Mouse (Mus musculus) thymus, postnatal 25 days (tissue): ENCODE data around the gene Scarf2.
A peak's percentile ranks its signal among the peaks of the same experiment; 100 is the strongest.

Source experiments
- DNase-seq: peaks from one replicate; pipeline ENCODE4 v3.0.0; 2022

Gene Scarf2

DNA sequence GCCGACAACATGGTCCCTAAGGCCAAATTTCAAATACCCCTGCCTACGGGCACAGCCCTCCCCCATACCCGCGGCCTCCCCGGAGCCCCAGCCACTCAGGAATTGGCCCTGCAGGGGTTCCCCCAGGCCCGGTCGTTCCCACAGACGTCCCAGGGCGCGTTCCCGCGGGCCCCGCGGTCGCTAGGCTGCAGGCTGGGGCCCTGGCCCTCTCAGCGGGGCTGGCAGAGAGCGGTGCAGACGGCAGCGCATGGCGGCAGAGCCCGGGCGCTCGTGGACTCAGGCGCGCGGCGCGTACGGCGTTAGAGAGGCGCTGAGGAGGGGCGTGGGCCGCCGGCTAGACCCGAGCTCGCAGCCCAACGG is 36.2 kb downstream of the Scarf2 start:
- no peak for DNase-seq

GRCm38 (mm10) chr16:17833681-17834399 is 36.8 kb downstream of the Scarf2 start:
- DNase-seq, result no peak

DNA sequence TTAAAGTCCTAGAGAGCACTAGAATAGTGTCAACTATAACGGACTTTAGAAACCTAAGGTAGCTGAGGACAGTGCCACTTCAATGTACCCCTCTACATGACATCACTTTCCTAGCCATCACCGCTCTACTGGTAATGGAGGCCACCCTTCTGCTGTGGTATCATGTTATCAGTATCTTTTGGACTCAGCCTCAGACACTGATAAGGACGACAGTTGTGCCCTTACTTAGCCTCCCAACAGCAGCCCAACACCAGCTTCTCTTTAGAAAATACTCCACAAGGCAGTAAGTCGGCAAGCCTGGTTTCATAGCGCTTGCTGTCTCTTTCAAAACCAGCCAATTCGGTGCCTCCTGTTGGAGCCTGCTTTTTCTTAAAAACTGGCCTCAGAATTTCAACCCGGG is 37.5 kb downstream of the Scarf2 start:
- DNase-seq, result no peak

DNA sequence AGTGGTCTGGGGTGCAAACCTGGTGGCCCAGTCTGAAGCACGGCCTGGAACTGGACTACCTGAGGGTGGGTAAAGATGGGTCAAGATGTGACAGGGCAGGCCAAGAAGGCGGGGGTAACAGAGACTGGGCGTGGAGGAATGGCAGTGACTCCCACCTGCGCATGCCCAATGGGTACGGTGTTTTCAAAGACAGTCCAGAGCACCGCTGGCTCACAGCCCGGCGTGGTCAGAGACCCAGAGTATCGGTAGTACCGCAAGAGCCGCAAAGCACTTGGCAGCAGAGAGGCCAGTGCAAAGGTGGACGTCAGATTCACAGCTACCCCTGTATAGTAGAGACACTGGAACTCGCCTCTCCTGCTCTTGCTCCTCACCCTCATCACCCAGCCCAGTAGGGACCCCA is 38.4 kb downstream of the Scarf2 start:
- DNase-seq, result no peak

- DNase-seq, result no peak
Measured at GRCm38 (mm10) chr16:17838051-17838450, 41.0 kb downstream of the Scarf2 start, which contains the start of gene Car15. Gene Car15, minus strand, starts transcription at chr16:17838364.

DNA sequence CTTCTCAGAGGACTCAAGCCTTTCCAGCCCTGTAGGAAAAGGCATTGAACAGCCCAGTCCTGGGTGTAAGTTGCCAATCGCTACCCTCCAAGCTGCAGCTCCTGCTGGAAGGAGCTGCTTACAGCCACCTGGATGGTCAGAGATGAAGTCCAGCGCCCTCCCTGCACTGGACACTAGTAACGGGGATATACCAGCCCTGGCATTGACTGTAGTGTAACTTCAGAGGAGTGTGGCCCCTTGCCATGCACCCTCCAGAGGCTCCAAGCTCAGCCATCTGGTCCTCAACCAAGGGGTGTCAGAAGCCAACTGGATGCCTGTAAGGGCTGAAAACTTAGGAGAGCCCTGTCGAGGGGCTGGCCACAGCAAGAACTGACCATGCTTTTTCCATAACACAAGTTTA is 42.9 kb downstream of the Scarf2 start:
- DNase-seq, result no peak

DNA sequence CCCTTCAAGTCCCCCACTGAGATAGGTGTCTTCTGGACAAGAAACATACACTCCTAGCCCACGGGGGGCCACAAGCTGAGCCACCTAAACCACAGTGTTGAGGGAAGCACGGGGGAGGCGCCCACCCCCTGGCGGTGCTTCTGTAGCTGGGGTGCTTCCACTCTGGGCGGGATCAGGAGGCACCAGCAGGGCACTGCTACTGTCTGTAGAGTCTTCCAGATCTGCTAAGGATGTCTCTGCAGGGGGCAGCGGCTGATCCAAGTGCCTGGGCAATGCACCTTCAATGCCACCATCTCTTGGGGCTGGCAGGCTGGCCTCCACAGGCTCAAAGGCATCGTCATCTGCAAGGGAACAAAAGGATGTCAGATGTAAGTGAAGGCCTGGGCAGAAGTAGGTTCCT is 45.4 kb downstream of the Scarf2 start:
- DNase-seq, result no peak

DNA sequence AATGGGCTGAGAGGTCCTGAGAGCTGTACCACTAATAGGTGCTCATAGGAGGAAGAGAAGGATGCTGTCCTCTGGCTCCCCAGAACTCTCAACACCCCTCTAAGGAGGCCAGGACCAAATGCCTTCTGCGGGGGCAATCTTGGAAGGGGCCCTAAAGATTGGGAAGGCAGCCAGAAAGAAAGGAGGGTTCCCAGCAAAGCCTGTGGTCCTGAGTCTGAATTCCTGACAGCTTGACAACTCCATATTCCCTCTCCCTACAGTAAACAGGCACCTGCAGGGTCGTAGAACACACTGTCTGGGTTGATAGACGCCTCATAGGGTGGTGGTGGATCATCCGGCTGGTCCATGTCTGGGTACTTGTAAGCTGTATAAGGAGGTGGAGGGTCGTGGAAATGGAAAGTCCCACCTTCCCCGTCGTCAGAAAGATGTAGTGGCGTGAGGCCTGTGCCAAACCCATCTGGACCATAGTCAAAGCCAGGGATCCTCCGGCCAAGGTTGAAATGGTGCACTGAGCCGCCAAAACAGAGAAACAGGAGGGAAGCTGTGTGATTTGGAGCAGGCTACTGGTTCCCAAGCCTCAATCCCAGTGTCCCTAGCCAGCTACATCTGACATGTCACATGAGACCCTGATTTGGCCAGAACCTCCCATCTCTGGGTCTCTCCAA is 46.8 kb downstream of the Scarf2 start:
- no peak for DNase-seq

DNA sequence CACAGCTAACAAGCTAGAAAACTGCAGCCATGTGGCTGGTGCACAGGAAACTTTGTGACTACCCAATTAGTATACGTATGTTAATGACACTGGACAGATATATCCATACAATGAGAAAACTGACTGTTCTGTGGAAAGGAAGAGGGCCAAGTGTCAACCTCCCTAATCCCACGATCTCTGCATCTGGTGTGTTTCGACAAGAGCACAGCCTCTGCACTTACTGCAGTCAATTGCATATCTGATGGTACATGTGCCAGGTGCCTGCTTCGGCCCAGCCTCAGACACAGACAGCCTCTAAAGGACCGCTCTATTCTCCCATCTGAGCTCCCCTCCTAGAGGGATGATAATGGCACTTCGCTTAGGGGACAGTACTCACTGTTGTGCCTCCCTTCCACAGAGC is 51.3 kb downstream of the Scarf2 start:
- no peak for DNase-seq

DNA sequence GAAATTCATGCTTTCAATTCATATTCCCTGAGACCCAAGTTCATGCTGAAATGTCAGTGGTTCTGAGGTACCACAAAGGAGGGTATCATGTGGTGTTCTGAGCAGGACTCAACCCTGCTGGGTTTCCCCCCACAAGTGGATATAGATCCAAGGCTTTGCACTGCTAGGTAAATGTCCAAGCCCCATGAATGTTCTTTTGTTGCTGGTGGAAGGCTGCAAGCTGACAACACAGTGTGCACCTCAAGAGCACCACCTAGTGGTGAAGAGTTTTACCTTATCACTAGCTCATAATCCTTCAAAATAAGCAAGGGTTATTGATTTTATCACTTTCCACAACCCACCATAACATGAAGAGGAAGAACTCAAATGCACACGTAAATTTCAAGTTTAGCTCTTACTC is 51.8 kb downstream of the Scarf2 start:
- DNase-seq, result peak; percentile 14

GRCm38 (mm10) chr16:17849486-17849885 is 52.4 kb downstream of the Scarf2 start:
- DNase-seq, result no peak

DNA sequence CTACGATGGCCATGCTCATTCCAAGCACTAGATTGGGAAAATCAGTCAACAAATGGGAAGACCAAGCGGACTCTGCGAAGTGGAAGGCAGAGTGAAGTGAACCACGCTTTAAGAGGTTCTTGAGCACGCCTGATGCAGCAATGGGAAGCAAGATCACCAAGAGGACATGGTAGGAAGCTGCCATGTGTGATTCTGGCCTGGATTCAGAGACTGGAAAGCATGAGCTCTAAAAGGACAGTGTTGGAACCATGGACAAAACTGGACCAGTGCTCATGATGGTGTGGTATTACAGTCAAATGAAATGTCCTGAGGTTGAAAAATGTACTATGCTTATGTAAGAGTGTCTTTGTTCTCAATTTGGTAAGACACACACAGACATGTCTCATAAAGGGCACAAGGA is 54.2 kb downstream of the Scarf2 start:
- no peak for DNase-seq

DNA sequence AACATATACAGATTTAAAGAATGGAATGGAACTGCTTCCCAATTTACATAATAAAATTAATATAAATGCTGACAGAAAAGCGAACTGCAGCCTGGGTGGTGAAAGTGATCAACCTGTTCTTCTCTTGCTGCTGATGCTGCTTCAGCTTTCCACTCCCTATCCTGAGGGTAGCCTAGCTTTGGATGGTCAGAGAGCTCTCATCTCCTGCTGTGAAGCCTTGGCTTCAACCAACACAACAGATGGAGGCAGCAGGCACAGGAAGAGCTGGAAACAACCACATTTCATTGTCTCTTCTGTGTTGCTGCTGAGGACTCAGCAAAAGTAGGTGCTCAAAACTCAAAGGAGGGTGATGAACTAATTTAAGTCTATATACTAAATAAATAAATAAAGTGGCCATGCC is 54.8 kb downstream of the Scarf2 start:
- DNase-seq, result no peak

DNA sequence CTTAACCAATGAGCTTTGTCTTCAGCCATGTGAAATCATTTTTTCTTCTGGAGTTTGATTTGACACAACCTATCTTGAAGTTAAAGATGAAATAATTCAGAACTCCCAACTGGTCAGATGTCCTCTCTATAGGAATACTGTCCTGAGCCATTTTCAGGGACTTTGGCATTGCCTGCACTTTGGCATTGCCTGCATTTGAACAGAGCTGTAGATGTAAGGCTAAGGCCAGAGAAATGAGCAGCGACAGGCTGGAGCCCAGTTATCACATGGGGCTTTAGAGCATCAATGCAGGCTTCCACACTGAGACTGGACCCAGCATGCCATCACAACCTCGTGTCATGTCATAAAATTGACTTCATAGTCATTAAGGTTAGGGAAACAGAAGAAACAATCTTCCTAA is 56.2 kb downstream of the Scarf2 start:
- no peak for DNase-seq

GRCm38 (mm10) chr16:17857157-17857556 is 60.1 kb downstream of the Scarf2 start:
- DNase-seq, result no peak
